Mouse (Mus musculus) ovary, postnatal 10 days (tissue): ENCODE data around the gene Cnga3.

Source experiments
- DNase-seq: peaks from one replicate; pipeline ENCODE4 v3.0.0; 2022; ENCODE audit warnings: low spot score

Cnga3 gene

DNA sequence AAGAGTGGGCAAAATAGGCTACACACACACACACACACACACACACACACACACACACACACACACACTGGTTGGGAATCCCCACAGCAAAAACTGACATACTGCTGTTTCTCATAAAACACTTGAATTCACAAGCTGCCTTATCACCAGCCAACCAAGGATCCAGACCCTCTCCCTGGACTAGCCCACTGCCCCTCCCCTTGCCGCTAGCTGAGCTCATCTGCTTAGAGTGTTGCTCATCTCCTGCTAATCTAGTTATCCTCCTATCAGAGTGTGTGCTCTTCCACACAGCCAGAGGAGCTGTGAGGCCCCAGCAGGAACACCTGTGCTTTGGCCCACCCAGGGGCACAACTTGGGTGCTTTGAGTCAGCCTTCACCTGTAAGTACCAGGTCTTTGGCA, at the start of gene Cnga3:
TSS of gene Cnga3 (plus strand) at position 291 of the 400 bp plus-strand sequence.
- DNase-seq = no peak

DNA sequence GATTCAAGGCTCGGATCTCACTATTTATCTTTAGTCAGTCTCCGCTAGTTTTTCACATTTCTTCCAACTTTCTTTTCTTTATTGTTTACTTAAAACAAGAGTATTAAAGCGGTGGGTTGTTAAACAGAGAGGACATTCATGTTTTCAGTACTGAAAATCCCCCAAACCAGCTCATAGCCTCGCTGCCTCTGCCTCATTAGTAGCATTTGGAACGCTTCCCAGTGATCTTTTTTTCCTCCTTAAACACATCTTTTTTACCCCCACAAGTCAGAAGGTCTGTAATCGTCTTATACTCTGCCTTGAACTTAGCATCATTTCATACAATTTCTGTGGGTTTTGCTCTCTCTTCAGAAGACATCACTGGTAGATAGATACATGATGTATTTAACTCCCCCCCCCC, 48.2 kb upstream of the Cnga3 start:
- DNase-seq = no peak

DNA sequence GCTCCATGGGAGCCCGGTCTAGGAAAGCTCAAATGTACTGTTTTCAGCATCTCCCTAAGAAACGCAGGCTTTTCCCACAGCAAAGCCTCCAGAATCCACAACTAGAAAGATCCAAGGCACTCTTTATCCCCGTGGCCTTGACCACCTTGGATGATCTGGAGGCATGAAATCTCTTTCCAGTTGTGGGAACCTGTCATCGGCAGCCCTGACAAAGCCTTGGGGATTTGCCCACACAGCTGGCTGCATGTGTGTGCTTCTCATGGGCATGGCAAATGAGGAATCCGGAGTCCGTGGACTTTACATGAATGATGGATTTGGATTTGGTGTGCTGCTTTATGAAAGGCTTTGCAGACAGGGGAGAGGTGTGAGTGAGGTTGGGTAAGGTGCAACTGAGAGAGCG, 46.3 kb upstream of the Cnga3 start:
- no peak for DNase-seq

DNA sequence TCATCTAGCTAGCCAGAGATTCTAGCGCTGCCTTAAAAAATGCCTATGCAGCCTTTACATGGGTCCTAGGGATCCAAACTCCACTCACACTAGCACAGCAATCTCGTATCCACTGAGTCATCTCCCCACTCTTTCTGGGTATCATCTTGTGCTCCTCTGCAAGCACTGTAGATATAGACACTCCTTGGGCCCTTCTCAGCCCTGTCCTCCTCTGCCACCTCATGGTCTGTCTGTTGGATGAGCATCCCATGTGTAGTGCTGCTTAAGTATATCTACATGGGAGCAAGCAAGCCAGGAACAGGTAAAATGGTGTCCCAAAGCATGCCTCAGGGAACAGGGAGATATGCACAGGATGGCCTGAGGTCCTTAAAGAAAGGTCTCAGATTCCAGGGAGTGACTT, 36.4 kb upstream of the Cnga3 start:
- DNase-seq = no peak

DNA sequence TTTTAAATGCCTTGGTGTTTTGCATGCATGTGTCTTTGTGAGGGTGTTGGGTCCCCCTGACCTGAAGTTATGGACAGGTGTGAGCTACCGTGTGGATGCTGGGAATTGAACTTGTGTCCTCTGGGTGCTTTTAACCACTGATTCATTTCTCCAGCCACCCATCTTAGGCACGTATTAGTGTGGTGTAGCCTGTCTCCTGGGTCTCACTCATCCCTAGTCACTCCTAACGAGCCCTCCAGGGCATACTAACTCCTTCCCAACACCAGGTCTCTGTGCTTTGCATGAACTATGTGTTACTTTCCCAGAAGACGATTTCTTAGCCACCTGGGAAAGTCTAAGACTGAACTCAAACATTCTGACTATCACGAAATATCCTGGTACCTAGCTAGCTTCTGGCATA, 34.4 kb upstream of the Cnga3 start:
- DNase-seq = no peak

DNA sequence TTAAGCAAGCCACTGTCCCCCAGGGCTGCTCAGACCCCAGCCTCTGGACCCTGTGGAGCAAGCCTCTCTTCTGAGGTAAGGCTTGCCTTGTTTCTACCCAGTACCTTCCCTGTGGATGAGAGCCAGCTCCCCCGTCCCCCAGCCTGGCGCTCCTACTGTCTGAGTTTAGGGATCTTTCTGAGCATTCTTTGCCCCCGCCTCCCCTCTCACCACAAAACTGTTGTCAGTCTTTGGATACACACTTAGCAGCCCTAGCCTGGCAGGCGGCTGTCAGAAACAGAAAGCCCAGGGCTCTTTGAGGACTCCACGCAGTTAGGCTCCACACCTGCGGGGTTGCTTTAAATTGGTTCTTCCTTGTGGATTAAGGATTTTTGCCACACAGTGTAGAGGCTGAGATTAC, 27.2 kb upstream of the Cnga3 start:
- DNase-seq = no peak

DNA sequence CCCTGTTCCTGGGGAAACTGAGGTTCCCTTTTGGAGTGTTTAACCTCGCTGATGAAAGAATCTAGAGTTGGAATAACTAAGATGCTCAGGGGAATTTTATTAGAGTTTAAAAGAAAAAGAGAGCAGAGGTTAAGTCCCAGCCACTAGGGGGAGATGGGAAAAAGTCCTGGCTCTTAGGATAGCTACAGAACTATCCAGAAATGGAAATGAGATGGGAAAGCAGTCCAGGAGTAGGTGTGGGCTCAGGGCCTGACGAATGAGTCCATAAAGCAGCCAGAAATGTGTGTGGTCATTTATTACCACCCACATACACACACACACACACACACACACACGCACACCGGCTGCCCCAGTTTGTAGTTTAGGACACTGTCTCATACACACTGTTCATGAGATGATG, 19.6 kb upstream of the Cnga3 start:
- no peak for DNase-seq

DNA sequence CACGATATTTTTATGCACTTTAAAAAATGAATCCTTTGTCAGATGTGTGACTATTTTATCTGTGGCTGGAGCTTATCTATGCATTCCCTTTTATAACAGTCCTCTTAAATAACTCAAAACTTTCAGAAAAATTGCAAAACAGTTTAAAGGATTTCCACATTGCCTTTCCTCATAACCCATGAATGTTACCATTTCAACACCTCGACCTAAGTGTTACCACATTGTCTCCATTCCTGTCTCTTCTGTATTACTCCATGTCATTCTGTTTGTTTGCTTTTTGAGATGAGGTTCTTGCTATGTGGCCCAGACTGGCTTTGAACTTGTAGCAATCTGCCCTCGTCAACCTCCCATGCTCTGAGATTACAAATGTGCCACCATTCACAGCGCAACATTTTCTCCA, 12.8 kb upstream of the Cnga3 start:
- DNase-seq = no peak

DNA sequence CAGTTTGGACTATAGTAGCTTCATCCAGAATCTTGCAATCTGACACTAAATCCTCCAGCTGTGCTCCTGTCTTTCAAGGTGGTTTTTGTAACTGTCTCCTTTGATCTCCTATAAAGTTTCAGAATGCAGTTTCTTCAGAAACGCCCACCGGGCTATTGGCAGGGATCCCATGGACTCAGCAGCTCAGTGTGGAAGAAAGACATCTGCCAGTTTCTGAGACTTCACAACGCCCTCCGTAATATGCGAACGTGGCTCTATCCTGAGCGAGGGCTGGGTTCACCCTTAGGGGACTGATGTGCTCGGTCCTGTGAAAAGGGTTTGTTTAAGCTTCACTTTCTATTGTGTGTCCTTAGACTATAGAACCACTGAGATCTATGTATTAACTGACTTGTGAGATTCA, 6.5 kb upstream of the Cnga3 start:
- no peak for DNase-seq

DNA sequence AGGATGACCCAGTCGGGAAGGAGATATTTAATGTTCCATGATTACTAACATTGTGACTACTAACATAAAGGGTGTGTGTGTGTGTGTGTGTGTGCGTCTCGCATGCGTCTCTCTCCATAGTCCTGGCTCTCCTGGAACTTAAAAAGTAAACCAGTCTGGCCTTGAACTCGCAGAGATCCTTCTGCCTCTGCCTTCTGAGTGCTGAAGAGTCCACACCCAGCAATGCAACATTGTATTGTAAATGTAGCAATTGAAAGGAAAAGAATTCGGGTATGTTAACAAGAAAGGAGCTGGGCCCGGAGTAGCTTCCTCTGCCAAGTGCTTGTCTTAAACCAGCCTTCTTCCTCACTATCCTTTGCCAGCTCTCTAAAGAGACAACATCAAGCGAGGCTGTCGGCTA, 1.9 kb upstream of the Cnga3 start:
- DNase-seq = no peak

DNA sequence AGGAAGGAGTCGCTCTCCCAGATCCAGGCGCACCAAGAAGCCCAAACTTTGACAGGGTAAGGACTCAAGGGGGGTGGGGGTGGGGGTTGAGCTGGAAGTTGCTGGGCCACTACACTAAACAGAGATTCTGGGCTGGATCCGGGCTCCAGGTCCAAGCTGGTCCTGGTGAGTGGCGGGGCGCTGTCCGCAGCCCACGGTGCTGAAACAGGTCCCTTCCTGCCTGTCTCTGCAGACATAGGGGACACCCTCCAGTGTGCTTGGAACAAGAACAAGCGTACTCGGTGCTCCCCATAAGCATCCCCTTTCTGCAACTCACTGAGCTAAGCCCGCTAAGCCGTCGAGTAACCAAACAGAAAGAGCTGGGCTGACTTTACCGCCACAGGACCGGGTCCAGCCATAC, 4.2 kb downstream of the Cnga3 start:
- DNase-seq = peak; percentile 39

DNA sequence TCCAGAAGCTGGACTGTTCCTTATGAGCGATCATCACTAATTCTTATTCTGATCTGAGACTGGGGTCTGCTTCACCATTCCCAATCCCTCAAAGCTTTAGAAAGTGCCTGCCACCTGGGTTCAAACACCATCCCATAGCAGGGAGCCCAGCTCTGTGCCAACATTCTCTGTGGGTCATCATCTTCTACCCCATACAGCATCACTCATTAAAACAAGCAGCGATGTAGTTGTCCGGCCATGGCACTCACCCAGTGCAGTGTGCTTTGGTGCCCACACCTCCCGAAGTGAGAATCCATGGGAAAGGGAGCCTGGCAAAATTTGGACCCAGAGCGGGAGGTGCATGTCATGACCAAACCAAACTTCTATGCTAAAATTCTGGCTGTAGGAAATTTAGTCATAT, 5.4 kb downstream of the Cnga3 start:
- DNase-seq = no peak

DNA sequence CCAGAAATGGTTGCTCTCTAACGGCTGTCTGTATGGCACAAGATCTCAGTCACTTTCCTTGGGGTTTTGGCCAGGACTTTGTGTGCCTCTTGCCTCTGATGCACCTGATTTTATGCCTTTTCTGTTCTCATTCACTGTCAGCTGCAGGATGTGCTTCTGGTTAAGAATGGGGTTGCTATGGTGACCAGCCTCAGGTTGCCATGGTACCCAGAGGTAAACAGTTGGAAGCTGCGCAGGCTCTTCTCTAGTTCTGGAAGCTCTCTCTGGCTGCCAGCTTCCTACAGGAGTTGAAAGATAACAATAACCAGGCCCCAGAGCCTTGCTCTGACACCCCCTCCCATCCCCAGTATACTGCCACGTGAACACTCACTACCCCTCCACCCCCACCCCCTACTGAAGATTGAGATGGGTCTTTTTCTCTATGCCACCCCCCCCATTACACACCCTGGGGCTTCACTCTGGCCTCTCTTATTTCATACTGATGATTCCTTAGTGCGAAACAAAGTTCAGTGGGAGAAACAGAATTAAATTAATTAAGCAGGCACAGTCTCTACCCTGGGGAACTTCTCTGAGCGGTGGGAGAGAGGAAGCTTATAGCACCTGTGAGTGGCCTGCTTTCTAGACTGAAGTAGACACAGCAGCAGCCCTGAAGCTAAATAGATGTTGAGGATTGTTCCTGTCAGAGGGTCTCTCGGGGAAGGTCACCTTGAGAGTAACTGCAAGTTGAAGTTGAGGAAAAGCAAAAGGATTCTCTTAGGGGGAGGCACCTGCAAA, 6.1 kb downstream of the Cnga3 start:
- DNase-seq = no peak

DNA sequence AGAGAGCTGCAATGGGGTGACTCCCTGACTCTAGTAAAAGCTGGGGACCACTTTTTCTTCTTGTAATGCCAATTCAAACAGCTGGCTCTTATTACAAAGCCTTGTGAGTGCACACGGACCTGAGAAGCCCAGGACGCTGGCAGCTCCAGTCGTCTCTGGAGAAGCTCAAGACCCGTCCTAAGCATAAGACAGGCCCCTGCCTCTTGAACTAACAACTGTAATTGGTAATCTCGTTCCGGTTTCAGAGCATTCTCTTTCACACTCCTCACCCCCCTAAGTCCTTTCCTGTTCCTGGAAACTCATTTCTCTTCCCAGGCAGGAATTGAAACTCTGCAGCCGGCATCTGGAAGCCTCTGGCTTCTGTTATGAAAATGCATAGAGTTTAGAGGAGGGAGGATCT, 7.8 kb downstream of the Cnga3 start:
- DNase-seq = no peak

DNA sequence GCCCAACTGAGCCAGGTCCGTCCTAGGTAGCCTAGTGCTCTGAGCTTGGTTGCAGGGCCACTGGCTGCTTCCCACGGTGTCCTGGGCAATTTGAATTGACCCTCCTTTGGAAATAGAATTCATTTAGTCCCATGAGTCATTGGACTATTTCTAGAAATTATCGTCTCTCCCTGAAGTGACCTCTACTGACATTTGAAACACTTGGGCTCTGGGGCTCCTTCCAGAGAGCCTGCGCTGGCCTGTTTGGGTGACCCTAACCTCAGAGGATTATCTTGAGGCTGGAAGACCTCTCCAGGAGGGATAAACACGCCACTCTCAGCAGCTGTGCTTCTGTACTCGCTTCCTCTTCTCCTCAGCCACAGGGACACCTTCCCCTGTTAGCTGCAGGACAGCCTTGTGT, 16.2 kb downstream of the Cnga3 start:
- DNase-seq = no peak

DNA sequence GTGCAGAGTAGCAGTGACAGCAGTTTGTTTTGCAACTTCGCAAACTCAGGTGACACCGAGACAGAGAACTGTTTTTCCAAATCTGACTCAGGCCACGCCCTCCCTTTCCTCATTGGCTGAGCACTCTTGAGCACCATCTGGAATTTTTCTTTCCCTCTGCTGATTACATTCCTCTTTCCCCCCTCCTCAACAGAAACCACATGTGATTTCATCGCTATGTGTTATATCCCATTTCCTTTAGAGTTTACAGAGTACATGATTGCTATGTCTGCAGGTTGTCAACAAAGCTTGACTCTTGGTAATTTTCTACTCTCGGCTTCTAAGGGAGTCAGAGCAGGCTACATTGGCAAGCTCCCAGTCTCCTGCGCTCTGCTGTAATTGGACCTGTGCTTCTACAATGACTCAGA, 17.1 kb downstream of the Cnga3 start:
- no peak for DNase-seq

DNA sequence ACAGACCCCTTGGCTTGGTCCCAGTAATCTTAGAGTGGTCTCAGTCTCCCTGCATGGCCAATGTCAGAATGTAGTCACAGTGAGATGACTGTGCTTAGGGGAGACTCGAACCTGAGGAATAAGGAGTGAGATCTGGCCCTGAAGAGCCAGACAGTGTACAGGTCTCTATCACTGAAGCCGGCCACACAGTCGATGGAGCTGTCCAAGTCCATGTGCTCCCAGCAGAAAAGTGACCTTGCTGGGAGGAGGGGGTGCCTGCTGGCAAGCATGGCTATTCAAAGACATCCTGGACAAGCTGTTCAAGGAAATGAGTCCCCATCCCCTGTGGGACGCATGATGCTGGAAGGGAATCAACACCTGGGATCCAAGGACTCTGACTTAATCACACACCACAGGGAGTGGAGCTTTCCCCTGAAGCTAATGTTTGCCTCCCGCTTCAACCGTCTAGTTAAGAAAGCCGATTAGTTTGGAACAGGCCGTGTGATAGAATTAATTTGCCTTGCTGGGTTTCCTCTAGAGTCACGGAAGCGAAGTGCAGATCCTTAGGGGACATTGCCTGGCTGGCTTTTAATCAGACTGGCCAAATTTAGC, 24.9 kb downstream of the Cnga3 start:
- DNase-seq = no peak

DNA sequence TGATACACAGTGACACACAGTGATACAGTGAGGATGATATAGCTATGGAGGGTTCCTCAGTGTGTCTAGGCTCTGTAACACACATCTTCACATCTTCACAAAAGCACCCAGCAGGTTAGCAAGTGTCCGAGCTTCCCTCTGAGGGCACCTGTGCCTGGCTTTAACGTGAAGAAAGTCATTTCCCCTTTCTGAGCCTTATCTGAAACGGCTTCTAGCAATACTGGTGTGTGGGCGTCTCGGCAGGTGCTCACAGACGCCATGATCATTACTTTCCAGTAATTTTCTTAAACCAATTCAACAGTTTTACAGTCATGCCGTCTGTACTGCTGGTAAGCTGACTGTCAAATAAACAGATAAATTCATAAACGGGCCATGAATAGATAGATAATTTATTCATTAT, 28.0 kb downstream of the Cnga3 start:
- no peak for DNase-seq

DNA sequence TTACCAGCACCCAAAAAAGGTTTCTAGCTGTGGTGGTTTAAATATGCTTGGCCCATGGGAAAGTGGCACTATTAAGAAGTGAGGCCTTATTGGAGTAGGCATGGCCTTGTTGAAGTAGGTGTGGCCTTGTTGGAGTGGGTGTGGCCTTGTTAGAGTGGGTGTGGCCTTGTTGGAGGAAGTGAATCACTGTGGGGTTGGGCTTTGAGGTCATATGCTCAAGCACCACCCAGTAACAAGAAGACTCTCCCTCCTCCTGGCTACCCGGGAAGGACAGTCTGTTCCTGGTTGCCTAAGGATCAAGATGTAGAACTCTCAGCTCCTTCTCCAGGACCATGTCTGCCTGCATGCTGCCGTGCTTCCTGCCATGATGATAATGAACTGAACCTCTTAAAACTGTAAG, 32.2 kb downstream of the Cnga3 start:
- DNase-seq = no peak

DNA sequence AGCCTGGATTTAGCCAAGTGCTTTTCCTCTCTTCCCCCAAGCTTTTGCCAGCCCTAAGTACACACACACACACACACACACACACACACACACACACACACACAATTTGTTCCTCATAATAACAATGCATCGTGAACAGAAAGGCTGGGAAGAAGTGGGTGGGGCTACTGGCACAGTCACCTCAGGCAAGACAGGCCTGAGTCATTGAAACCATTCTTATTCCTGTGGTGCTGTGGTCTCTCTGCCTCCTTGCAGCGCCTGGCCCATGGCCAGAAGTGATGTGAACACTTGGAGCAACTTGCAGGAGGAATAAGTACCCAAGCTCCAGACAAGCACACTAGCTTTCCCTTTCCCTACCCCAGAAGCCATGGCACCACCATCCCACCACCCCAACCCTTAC, 34.2 kb downstream of the Cnga3 start:
- no peak for DNase-seq

DNA sequence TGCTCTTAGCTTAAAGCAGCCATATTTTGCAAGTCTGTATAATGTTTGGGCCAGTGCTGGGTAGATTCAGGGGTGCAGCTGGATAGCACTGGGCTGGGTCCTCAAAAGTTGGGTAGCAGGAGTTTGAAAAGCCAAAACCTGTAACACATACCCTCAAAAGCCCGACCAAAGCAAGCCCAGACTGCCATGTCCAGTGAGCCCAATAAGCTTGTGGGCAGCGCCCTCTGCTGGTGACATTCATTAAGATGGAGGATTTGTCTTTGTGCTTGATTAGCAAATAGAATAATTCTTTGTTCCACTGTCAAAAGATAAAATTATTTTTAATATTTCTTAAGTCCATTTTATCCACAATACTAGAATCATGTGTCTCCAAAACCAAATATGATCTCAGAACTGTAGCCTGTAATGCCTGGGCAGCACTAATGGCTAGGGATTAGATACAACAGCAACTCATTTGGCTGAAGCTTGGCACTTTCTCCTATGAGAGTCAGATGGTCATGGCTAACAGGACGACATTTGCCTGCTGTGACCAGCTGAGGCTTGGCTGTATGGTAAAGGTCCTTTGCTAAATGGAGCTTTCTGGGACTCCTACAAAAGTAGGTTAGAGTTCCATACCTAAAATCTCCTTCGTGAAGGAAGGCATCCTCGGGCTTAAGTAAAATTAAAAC, 36.5 kb downstream of the Cnga3 start:
- DNase-seq = peak; percentile 68

DNA sequence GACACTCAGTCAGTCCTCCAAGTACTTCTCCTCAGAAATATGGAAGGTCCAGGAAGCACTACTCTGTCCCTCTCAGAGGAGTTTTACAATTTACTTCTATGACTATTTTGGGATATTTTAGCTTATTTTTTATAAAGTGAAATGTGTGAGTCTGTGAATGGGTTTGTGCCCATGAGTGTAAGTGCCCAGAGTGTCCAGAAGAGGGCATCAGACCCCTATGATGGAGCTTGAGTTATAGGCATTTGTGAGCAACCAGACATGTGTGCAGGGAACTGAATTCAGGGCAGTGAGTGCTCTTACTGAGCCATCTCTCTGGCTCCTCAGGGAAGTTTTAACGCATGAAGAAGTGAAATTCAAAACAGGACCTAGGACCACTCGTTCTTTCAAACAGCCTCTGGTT, 44.2 kb downstream of the Cnga3 start:
- DNase-seq = no peak

DNA sequence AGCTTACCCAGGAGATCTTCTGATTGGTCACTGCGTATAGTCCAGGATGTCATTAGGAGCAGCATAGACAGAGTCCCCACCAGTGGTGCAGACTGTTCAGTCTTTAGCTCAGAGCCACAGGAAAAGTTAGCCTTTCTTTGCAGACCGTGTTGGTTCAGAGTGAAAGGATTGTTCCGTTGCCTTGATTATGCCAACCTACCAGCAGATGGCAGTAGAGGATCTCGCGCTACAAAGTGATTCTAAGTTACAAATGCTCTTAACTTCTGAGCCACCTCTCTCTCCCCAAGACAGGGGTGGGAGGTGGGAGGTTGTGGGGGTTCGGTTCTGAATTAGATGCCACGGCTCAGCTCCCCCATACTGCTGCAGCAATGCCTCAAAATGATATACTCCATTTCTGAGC, 58.2 kb downstream of the Cnga3 start:
- no peak for DNase-seq

DNA sequence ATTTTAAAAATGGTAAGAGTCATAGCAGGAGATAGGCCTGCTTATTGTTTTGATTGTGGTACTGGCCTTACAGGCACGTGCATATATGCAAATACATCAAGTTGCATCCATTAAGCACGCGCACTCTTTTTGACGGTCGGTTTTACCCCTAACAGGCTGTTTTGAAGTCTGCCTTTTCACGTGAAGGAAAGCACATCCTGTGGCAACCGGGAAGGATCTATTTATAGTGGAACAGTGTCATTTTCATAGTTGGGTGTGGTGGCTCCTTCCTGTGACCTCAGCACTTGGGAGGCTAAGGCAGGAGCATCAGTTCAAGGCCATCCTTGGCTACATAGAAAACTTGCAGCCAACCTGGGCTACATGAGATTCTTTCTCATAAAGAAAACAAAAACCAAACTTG, 72.3 kb downstream of the Cnga3 start:
- no peak for DNase-seq
